Mouse (Mus musculus): ENCODE results near the gene Vmn1r114.
"Not testable (repeated sequence)": the region's sequence is repeated elsewhere in the genome, so short reads cannot be mapped to it uniquely, and the experiment has no call there.

Gene Vmn1r114

DNA sequence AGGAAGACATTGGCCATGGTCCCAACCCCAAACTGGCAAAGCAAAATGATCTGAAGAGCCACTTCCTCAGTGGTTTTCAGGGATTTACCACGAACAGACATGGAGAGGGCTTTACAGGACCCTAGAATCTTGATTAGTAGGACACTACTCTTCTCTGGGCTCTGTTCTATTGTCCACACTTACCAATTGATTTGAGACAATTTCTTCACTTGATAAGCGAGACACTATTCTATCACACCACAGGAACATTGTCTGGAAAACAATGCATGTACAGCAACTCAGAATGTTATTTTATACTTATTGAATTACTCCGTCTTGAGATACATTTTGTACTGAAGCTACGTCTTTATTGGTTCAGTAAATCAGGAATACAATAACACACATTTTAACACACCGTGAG is at the start of gene Vmn1r114:
Gene Vmn1r114, minus strand, starts transcription at position 101 of the 400 bp plus-strand sequence.
- DNase-seq (ENCODE audit: low spot score in 2 of 2): not testable (repeated sequence)

GRCm38 (mm10) chr7:20844885-20845284 is 32.9 kb upstream of the Vmn1r114 start, which contains the start of gene Vmn1r115:
Gene Vmn1r115 (minus strand): TSS chr7:20844985.
- not testable (repeated sequence) for DNase-seq (ENCODE audit: low spot score in 2 of 2)

DNA sequence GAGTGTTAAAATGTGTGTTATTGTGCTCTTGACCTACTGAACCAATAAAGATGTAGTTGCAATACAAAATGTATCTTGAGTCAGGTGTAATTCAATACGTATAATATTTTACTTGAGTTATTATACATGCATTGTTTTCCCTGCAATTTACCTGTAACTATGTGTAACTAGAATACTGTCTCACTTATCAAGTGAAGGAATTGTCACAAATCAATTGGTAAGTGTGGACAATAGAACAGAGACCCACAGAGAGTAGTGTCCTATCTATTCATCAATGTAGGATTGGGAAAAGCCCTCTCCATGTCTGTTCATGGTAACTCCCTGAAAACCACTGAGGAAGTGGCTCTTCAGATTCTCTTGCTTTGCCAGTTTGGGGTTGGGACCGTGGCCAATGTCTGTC is 25.0 kb downstream of the Vmn1r114 start, which contains the start of gene Vmn1r113:
Gene Vmn1r113, plus strand, starts transcription at position 301 of the 400 bp plus-strand sequence.
- not testable (repeated sequence) for DNase-seq (ENCODE audit: low spot score in 2 of 2)

- not testable (repeated sequence) for DNase-seq (ENCODE audit: low spot score in 2 of 2)
Observed at GRCm38 (mm10) chr7:20770885-20771284, 41.1 kb downstream of the Vmn1r114 start, which contains the start of gene Vmn1r112. Gene Vmn1r112 (plus strand): TSS chr7:20771185.

Measured in heart, adult 9 months (tissue).